Mouse (Mus musculus) liver, adult 2 months (tissue): ENCODE data around the gene Dnajc27.

ENCODE experiments used
- CTCF ChIP-seq: fragments of 200-500 bp; IDR thresholded peaks from 2 replicates; pipeline ENCODE4 v1.5.1; 2011; ENCODE audit warnings: low read depth, low read length, control low read depth
- POLR2A ChIP-seq: fragments of 200-500 bp; IDR thresholded peaks from 2 replicates; pipeline ENCODE4 v1.6.1; 2011; ENCODE audit warnings: low read length, control low read depth; ENCODE audit not compliant: insufficient read depth; ENCODE audit errors: extremely low read depth

- no peak for TF ChIP-seq POLR2A
- no peak for TF ChIP-seq CTCF
Measured at GRCm38 (mm10) chr12:4039046-4039445, 43.3 kb upstream of the Dnajc27 start.
